Mouse (Mus musculus) forebrain, embryonic 16.5 days (tissue): ENCODE data around the gene Tldc1. TPM values are rescaled to one million over a fixed set of nuclear protein-coding genes. Genes with fewer than 3 reads are reported as not detected.
A peak's percentile ranks its signal among the peaks of the same experiment; 100 is the strongest.

Source experiments
- ATAC-seq: fragments of 200-750 bp; cut with Nextera tagmentation; 2 replicates; pipeline ENCODE4 v1.8.0; 2017; ENCODE audit warnings: mild to moderate bottlenecking, moderate library complexity
- H3K27ac ChIP-seq: fragments of 300-500 bp; sonication (generic); 2 replicates; pipeline ENCODE4 v1.5.1; 2014; ENCODE audit warnings: low read length, control low read depth
- H3K27me3 ChIP-seq: fragments of 300-500 bp; sonication (generic); replicated peaks from 2 replicates; pipeline ENCODE4 v1.6.1; 2014; ENCODE audit warnings: low read length; ENCODE audit not compliant: control insufficient read depth, insufficient read depth
- H3K36me3 ChIP-seq: fragments of 300-500 bp; sonication (generic); 2 replicates; pipeline ENCODE4 v1.6.1; 2014; ENCODE audit not compliant: control insufficient read depth, insufficient read depth
- H3K4me1 ChIP-seq: fragments of 300-500 bp; sonication (generic); replicated peaks from 2 replicates; pipeline ENCODE4 v1.6.1; 2014; ENCODE audit warnings: low read length; ENCODE audit not compliant: control insufficient read depth, insufficient read depth
- H3K4me2 ChIP-seq: fragments of 300-500 bp; sonication (generic); 2 replicates; pipeline ENCODE4 v1.6.1; 2014; ENCODE audit warnings: mild to moderate bottlenecking, low read length, control low read depth
- H3K4me3 ChIP-seq: fragments of 300-500 bp; sonication (generic); replicated peaks from 2 replicates; pipeline ENCODE4 v1.5.1; 2014; ENCODE audit warnings: mild to moderate bottlenecking, low read length, control low read depth
- H3K9ac ChIP-seq: fragments of 300-500 bp; sonication (generic); replicated peaks from 2 replicates; pipeline ENCODE4 v1.6.1; 2014; ENCODE audit warnings: low read depth, low read length, control low read depth
- H3K9me3 ChIP-seq: fragments of 300-500 bp; sonication (generic); 2 replicates; pipeline ENCODE4 v1.6.1; 2016; ENCODE audit warnings: low read length; ENCODE audit not compliant: control insufficient read depth
- WGBS: fragments of 180-500 bp; shearing (Covaris S2); extraction: QIAGEN DNeasy Blood & Tissue Kit; methylation state at CpG from one replicate; pipeline ENCODE4 v1.1.7; 2014; 5-methylcytosine and 5-hydroxymethylcytosine counted together
- polyA plus RNA-seq: library from polyadenylated mRNA; unstranded; fragments of >200 nt; fragmentation: Nextera tagmentation; extraction: Ambion mirVana; gene quantifications from 2 replicates; pipeline ENCODE4 v1.2.1, GENCODE M21; 2015

The Tldc1 gene
- polyA plus RNA-seq, 1 experiment from 2014 or later: 16.1 TPM

GRCm38 (mm10) chr8:119806422-119807263 is 28.4 kb upstream of the Tldc1 start:
- no peak overlapping the region for H3K4me3 ChIP-seq
- peaks cover 43% of the 10 kb centered on the region for H3K4me1 ChIP-seq
- ATAC-seq: peak; percentile 60
- H3K36me3 ChIP-seq: peaks cover 3% of the 10 kb centered on the region; the same call in 1 of the 2 replicates
- H3K4me2 ChIP-seq: no peak overlapping the region
- peak overlapping the region; percentile 38; the same call in 1 of the 2 replicates for H3K9ac ChIP-seq
- no peaks in the 10 kb centered on the region for H3K27me3 ChIP-seq
- no peaks in the 10 kb centered on the region for H3K9me3 ChIP-seq
- H3K27ac ChIP-seq: peak overlapping the region; percentile 50
- 42% methylated on average over 14 of the region's 14 CpGs for WGBS

GRCm38 (mm10) chr8:119805275-119805674 is 27.1 kb upstream of the Tldc1 start:
- peaks cover 41% of the 10 kb centered on the region for H3K4me1 ChIP-seq
- H3K9ac ChIP-seq: no peak overlapping the region
- 47% methylated on average over 8 of the region's 8 CpGs for WGBS
- peaks cover 3% of the 10 kb centered on the region; the same call in 1 of the 2 replicates for H3K36me3 ChIP-seq
- no peak overlapping the region for H3K4me3 ChIP-seq
- ATAC-seq: no peak
- no peaks in the 10 kb centered on the region for H3K9me3 ChIP-seq
- H3K4me2 ChIP-seq: no peak overlapping the region
- H3K27me3 ChIP-seq: no peaks in the 10 kb centered on the region
- H3K27ac ChIP-seq: peak overlapping the region; percentile 27; the same call in 1 of the 2 replicates

GRCm38 (mm10) chr8:119802592-119802991 is 24.4 kb upstream of the Tldc1 start:
- Histone ChIP-seq H3K4me2 (no peak overlapping the region), H3K36me3 (no peaks in the 10 kb centered on the region), H3K9ac (no peak overlapping the region), H3K4me3 (no peak overlapping the region), H3K27me3 (no peaks in the 10 kb centered on the region), H3K9me3 (no peaks in the 10 kb centered on the region), H3K4me1 (peaks cover 44% of the 10 kb centered on the region), H3K27ac (no peak overlapping the region)
- ATAC-seq: no peak
- WGBS: 91% methylated on average over 1 of the region's 1 CpGs

- 10% methylated on average over 4 of the region's 4 CpGs for WGBS
- H3K27me3 ChIP-seq: no peaks in the 10 kb centered on the region
- no peak overlapping the region for H3K4me3 ChIP-seq
- no peaks in the 10 kb centered on the region for H3K9me3 ChIP-seq
- H3K36me3 ChIP-seq: no peaks in the 10 kb centered on the region
- no peak for ATAC-seq
- no peak overlapping the region for H3K9ac ChIP-seq
- H3K27ac ChIP-seq: peak overlapping the region; percentile 63
- no peak overlapping the region for H3K4me2 ChIP-seq
- peaks cover 32% of the 10 kb centered on the region for H3K4me1 ChIP-seq
Measured at GRCm38 (mm10) chr8:119801168-119801567, 23.0 kb upstream of the Tldc1 start.

- Histone ChIP-seq H3K4me2 (peak overlapping the region; percentile 35; the same call in 1 of the 2 replicates), H3K27me3 (no peaks in the 10 kb centered on the region), H3K36me3 (no peaks in the 10 kb centered on the region), H3K9ac (peak overlapping the region; percentile 7; the same call in 1 of the 2 replicates), H3K9me3 (no peaks in the 10 kb centered on the region), H3K4me1 (peaks cover 21% of the 10 kb centered on the region), H3K4me3 (no peak overlapping the region), H3K27ac (peak overlapping the region; percentile 81)
- WGBS: 50% methylated on average over 2 of the region's 2 CpGs
- no peak for ATAC-seq
Measured at GRCm38 (mm10) chr8:119798965-119799264, 20.7 kb upstream of the Tldc1 start.

GRCm38 (mm10) chr8:119798170-119798964 is 20.2 kb upstream of the Tldc1 start:
- peak overlapping the region; percentile 7; the same call in 1 of the 2 replicates for H3K9ac ChIP-seq

GRCm38 (mm10) chr8:119795651-119796050 is 17.4 kb upstream of the Tldc1 start:
- H3K4me1 ChIP-seq: peaks cover 18% of the 10 kb centered on the region
- no peaks in the 10 kb centered on the region for H3K9me3 ChIP-seq
- no peak overlapping the region for H3K27ac ChIP-seq
- 92% methylated on average over 3 of the region's 3 CpGs for WGBS
- no peak for ATAC-seq
- no peaks in the 10 kb centered on the region for H3K36me3 ChIP-seq
- no peak overlapping the region for H3K4me2 ChIP-seq
- no peak overlapping the region for H3K4me3 ChIP-seq
- H3K9ac ChIP-seq: no peak overlapping the region
- no peaks in the 10 kb centered on the region for H3K27me3 ChIP-seq

More at GRCm38 (mm10) chr8:119798170-119798964, 20.2 kb upstream of the Tldc1 start:
- peak; percentile 79 for ATAC-seq
- Histone ChIP-seq H3K9me3 (no peaks in the 10 kb centered on the region), H3K36me3 (no peaks in the 10 kb centered on the region), H3K4me1 (peaks cover 21% of the 10 kb centered on the region), H3K27ac (peak overlapping the region; percentile 81), H3K27me3 (no peaks in the 10 kb centered on the region), H3K4me2 (peak overlapping the region; percentile 35), H3K4me3 (no peak overlapping the region)
- 9% methylated on average over 15 of the region's 15 CpGs for WGBS

- no peak overlapping the region for H3K27ac ChIP-seq
- 63% methylated on average over 7 of the region's 7 CpGs for WGBS
- H3K36me3 ChIP-seq: no peaks in the 10 kb centered on the region
- H3K4me1 ChIP-seq: peaks cover 18% of the 10 kb centered on the region
- H3K4me3 ChIP-seq: no peak overlapping the region
- H3K9ac ChIP-seq: no peak overlapping the region
- ATAC-seq: no peak
- no peaks in the 10 kb centered on the region for H3K27me3 ChIP-seq
- no peak overlapping the region for H3K4me2 ChIP-seq
- no peaks in the 10 kb centered on the region for H3K9me3 ChIP-seq
Measured at GRCm38 (mm10) chr8:119794689-119795088, 16.5 kb upstream of the Tldc1 start.
